Mouse (Mus musculus): ENCODE data around the gene Zfp963. TPM values are rescaled to one million over a fixed set of nuclear protein-coding genes. Genes with fewer than 3 reads are reported as not detected.

Zfp963 gene
- polyA plus RNA-seq (2012), result 0.80 and 1.0 TPM in 2 replicates

DNA sequence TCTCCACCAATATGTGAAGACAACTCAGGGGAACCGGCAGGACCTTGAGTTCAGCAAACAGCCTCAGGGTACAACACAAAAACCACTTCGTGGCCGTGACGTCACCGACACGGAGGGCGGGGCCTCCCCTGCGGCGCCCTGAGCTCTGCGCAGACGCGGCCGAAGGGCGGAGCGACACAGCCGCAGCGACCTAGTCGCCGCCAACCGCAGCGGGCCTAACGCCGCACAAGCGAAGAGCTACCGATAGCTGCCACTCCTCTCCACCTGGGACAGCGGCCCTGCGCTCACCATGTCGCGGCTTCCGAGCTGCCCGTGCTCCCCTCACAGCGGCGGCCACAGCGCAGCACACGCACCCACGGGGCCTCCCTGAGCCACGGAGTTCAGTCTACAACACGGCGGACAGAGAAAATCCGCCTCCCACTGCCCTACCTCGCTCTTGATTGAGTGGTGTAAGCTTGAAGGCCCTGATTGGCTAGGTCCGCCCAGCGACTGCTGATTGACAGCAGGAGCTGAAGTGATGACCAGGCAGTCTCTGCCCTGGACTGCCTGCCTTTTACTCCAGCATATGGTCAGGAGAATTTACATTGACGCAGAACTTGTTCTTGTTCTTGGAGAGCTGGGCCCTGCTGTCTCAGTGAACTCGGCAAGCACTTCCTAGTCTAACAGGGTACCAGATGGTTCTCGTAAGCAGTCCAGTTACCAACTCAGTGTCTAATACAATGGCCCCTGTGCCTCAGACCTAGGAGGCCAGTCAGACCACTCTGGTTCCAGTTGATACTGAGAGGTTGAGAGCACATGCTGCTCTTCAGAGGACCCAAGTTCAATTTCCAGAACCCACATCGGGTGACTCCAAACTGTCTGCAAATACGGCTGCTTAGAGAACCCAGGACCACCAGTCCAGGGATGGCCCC, at the start of gene Zfp963:
Zfp963 (minus strand) TSS at position 427 of the 911 bp plus-strand sequence.
- no peak for TF ChIP-seq GATA1 (IDR thresholded peaks at IDR 0.05; ENCODE audit: low read length)

- no peak for TF ChIP-seq GATA1 (IDR thresholded peaks at IDR 0.05; ENCODE audit: low read length)
Observed at GRCm38 (mm10) chr8:69799261-69799660, 49.5 kb upstream of the Zfp963 start.

DNA sequence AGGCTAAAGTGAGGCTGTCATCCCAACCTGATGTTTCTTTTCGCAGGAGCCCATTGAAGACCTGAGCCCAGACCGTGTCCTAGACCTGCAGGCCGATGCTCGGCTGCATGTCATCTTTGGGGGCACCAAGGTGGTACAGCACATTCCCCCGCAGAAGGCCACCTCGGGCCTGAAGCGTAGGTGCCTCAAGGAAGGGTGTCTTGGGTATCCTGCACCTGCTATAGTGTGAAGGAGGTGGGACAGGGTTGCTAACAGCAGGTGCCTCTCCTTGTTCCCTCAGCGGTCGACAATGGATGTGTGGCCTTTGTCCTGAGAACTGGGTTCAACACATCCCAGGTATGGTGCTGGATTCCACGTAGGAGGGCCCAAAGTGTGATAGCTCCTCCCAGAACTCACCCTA, 47.9 kb upstream of the Zfp963 start:
- no peak for TF ChIP-seq GATA1 (IDR thresholded peaks at IDR 0.05; ENCODE audit: low read length)

DNA sequence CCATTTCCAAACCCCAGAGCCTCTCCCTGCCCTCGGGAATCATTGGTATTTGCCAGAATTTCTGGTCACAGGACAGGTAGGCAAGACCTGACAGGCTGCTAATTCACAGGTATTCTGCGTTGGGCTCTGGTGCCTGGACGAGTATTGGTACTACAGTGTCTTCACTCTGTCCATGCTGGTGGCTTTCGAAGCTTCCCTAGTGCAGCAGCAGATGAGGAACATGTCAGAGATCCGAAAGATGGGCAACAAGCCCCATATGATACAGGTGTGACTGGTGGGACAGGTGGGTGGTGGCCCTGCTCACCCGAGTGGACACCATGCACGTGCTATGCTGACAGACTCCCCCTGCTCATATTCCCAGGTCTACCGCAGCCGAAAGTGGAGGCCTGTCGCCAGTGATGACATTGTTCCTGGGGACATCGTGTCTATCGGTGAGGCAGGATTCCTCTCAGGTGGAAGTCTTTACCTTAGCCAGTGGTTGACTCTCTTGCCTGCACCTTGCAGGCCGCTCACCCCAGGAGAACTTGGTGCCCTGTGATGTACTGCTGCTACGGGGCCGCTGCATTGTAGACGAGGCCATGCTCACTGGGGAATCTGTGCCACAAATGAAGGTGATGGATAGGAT, 47.1 kb upstream of the Zfp963 start:
- TF ChIP-seq GATA1 (IDR thresholded peaks at IDR 0.05; ENCODE audit: low read length), result no peak

GRCm38 (mm10) chr8:69794901-69795300, 45.1 kb upstream of the Zfp963 start:
- no peak for TF ChIP-seq GATA1 (IDR thresholded peaks at IDR 0.05; ENCODE audit: low read length)

GRCm38 (mm10) chr8:69794096-69794495, 44.3 kb upstream of the Zfp963 start:
- no peak for TF ChIP-seq GATA1 (IDR thresholded peaks at IDR 0.05; ENCODE audit: low read length)

- no peak for TF ChIP-seq GATA1 (IDR thresholded peaks at IDR 0.05; ENCODE audit: low read length)
Observed at GRCm38 (mm10) chr8:69793666-69794065, 43.9 kb upstream of the Zfp963 start.

DNA sequence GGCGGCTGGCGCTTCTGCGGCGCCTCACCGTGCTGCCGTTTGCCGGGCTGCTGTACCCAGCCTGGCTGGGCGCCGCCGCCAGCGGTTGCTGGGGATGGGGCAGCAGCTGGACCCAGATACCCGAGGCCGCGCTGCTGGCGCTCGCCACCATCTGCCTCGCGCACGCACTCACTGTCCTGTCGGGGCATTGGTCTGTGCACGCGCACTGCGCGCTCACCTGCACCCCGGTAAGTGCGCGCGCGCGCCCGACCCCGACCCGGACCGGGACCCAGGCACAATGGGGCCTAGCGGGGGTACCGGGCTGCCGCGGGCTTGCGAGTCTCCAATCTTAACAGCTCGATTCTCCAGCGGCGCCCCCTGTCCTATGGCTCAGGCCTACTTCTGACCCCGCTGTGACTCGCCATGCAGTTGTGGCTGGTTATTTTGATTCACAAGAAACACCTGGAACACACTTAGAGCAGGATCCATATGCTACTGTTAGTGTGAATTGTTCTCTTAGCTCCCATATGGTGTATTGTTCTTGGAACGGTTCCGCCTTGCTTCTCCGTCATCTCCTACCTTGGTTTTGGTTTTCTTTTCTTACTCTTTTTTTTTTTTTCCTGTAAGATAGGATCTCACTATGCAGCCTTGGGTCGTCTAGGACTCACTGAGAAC, 41.8 kb upstream of the Zfp963 start:
- no peak for TF ChIP-seq GATA1 (IDR thresholded peaks at IDR 0.05; ENCODE audit: low read length)

DNA sequence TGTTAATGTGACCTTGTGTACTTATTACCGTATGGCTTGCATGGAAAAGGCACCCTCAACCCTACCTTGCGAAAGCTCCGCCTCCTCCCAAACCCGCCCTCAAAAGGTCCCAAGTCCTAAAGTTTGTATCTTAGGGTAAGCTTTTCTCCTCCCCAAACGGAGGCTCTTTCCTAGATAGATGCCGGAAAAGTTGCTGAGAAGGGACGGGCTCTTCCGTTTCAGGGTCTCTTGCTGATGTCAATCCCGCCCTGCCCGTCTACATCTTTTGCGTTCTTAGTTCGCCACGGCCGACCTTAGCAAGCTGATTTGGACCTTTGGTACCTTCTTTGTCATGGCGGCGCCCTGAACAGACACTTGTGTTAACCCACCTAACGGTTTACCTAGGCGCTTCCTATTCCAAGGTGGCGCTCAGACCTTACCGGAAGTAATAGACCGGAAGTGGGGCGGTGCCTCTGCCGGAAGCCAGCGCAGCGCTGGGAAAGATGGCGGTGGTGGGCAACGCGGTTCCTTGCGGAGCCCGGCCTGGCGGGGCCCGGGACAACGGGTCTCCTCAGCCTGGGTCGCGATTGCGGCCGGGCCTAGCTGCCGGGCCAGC, 41.1 kb upstream of the Zfp963 start, which contains the start of the genes Atp13a1 and Zfp866:
Atp13a1 (plus strand) TSS at position 391 of the 595 bp plus-strand sequence.
Zfp866 (minus strand) TSS at position 406 of the 595 bp plus-strand sequence.
- TF ChIP-seq GATA1 (IDR thresholded peaks at IDR 0.05; ENCODE audit: low read length), result no peak

DNA sequence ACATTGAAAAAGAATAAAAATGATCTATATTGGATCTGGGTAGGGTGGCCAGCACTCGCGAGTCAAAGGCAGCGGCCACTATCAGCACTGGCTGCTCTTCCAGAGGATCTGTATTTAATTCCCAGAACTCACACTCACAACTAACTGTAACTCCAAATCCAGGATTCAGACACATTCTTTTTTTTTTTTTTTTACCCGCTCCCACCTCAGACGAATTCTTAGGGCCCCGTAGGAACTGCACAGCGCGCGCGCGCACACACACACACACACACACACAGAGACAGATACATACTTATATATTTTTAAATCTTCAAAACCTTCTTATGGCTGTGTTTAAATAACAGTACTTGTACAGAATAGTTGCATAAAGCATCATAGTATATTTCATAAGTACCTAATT, 40.6 kb upstream of the Zfp963 start:
- no peak for TF ChIP-seq GATA1 (IDR thresholded peaks at IDR 0.05; ENCODE audit: low read length)

DNA sequence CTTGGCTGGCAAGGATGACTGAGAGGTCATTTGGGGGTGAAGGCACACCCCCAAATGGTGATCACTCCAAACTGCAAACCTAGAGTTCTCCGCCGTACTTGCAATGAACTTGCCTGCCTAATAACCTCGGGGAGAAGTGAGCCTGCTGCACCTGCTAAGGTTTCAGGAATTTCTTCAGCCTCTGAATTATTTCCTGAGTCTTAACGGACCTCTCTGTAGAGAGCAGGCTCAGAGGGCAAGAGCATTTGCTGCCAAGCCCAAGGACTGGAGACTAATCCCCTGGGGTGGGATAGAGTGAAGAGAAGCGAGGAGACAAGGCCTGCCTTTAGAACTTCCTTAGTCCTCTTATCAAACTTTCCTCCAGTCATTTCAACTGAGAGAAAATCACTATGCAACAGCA, 40.0 kb upstream of the Zfp963 start:
- TF ChIP-seq GATA1 (IDR thresholded peaks at IDR 0.05; ENCODE audit: low read length), result no peak

DNA sequence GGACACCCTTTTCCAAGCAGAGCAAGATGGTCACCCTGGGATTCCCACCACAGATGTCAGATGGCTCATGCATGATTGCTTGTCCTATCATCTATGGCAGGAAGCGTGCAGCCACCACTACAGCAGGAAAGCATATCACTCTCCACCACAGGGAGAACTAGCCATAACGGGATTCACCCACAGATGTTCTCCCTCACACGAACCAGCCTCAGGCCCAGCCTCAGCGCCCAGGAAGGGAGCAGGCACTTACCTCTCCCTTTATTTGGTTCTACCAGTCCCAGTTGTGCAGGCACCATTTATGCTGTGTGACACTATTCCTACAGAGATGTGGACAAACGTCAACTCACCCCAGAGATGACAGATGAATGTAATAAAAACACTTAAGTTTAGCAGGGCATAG, 39.3 kb upstream of the Zfp963 start:
- TF ChIP-seq GATA1 (IDR thresholded peaks at IDR 0.05; ENCODE audit: low read length), result peak; percentile 14

GRCm38 (mm10) chr8:69777111-69777510, 27.3 kb upstream of the Zfp963 start:
- TF ChIP-seq GATA1 (IDR thresholded peaks at IDR 0.05; ENCODE audit: low read length), result no peak

DNA sequence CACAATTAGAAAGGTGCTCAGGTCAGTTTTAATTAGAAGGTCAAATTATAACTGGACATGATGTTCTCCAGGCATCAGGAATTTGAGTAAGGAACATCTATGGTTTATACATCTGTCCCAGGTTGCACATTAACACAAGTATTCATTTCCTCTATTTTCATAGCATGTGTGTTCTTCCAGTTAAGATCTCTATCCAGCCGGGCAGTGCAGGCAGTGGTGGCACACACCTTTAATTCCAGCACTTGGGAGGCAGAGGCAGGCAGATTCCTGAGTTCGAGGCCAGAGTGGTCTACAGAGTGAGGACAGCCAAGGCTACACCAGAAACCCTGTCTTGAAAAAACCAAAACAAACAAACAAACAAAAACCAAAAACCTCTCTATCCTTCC, 25.4 kb upstream of the Zfp963 start:
- TF ChIP-seq GATA1 (IDR thresholded peaks at IDR 0.05; ENCODE audit: low read length), result no peak

- no peak for TF ChIP-seq GATA1 (IDR thresholded peaks at IDR 0.05; ENCODE audit: low read length)
Observed at GRCm38 (mm10) chr8:69774503-69775148, 24.9 kb upstream of the Zfp963 start, which contains the start of gene Gm20422. Gene Gm20422, minus strand, starts transcription at chr8:69774886.

Measured in G1E-ER4 (cell line).